Mouse (Mus musculus) small intestine, adult 2 months (tissue): ENCODE data around the gene Rbfox1. TPM values are rescaled to one million over a fixed set of nuclear protein-coding genes. Genes with fewer than 3 reads are reported as not detected.

ENCODE experiments used
- H3K27ac ChIP-seq: fragments of 200-500 bp; 2 replicates; pipeline ENCODE4 v1.5.1; 2012; ENCODE audit warnings: low read depth, low read length, control low read depth, inconsistent platforms; ENCODE audit not compliant: insufficient read depth
- H3K27me3 ChIP-seq: fragments of 200-500 bp; 2 replicates; pipeline ENCODE4 v1.6.1; 2012; ENCODE audit warnings: mild to moderate bottlenecking, moderate library complexity, low read length, inconsistent platforms; ENCODE audit not compliant: control insufficient read depth, insufficient read depth
- H3K36me3 ChIP-seq: fragments of 200-500 bp; 2 replicates; pipeline ENCODE4 v1.6.1; 2012; ENCODE audit warnings: mild to moderate bottlenecking, low read length, control low read depth, inconsistent platforms; ENCODE audit not compliant: control insufficient read depth, insufficient read depth
- H3K4me1 ChIP-seq: fragments of 200-500 bp; 2 replicates; pipeline ENCODE4 v1.6.1; 2012; ENCODE audit warnings: low read length, inconsistent platforms, mixed read lengths; ENCODE audit not compliant: control insufficient read depth, insufficient read depth, insufficient read length
- H3K4me3 ChIP-seq: fragments of 200-500 bp; 2 replicates; pipeline ENCODE4 v1.5.1; 2012; ENCODE audit warnings: low read depth, mild to moderate bottlenecking, control low read depth, inconsistent platforms, low read length, moderate library complexity
- CTCF ChIP-seq: fragments of 200-500 bp; IDR thresholded peaks from 2 replicates; pipeline ENCODE4 v1.5.1; 2012; ENCODE audit warnings: low read depth, mild to moderate bottlenecking, control low read depth, inconsistent platforms, low read length, moderate library complexity, mixed read lengths; ENCODE audit not compliant: insufficient replicate concordance, insufficient read length; ENCODE audit errors: extremely low read depth
- POLR2A ChIP-seq: fragments of 200-500 bp; IDR thresholded peaks from 2 replicates; pipeline ENCODE4 v1.6.1; 2012; ENCODE audit warnings: low read depth, mild to moderate bottlenecking, control low read depth, inconsistent platforms, low read length, moderate library complexity
- WGBS: fragments of 180-500 bp; shearing (Covaris S2); methylation state at CpG from one replicate; pipeline ENCODE4 v1.1.7; 2018; 5-methylcytosine and 5-hydroxymethylcytosine counted together
- polyA plus RNA-seq: library from polyadenylated mRNA; depleted of rRNA; stranded (reverse); fragments of >200 nt; gene quantifications from 2 replicates; pipeline ENCODE4 v1.2.3, GENCODE M21; 2012

Rbfox1 gene
- polyA plus RNA-seq, 1 experiment: 0.72 TPM

DNA sequence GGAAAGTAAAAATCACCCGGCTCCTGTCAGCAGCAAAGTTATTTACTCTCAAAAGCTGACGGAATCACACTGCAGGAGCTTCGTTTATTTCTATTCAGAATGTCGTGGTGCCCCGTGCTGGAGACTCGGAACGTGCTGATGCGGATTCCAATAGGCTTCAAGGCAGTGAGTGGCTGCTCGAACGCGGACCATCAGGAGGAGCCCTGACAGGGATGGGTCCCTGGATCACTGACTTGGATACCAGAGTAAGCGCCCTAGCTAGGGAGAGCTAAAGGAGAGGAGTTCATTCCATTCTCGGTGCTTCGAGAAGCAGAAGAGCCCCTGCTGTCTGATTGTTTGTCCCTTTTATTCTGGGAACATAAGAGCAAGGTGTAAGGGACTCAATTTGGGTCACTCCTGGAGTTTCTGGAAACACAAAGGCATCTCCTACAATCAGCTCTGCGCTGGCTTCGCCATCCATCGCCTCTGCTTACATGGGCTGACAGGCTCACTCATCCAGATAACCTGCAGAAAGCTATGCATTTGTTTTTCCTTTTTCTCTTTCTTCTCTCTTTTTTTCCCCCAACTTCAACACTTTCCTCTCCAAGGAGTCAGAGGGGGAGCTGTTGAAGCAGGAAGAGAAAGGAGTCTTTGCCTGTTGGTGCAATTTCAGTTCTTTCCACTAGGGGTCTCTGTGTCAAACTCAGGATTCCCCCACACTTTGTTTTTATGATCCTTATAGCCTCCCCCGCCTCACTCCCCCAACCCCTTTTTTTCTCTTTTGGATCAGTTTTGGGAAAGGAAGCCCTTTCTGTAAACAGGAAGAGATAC, 1164.2 kb downstream of the Rbfox1 start:
- H3K4me1 ChIP-seq: no peaks in the 10 kb centered on the region
- H3K4me3 ChIP-seq: no peak overlapping the region
- no peaks in the 10 kb centered on the region for H3K27me3 ChIP-seq
- no peak overlapping the region for H3K27ac ChIP-seq
- WGBS: 20% methylated on average over 18 of the region's 18 CpGs
- H3K36me3 ChIP-seq: no peaks in the 10 kb centered on the region
- no peak for TF ChIP-seq CTCF
- no peak for TF ChIP-seq POLR2A

GRCm38 (mm10) chr16:7050945-7051344, 1165.8 kb downstream of the Rbfox1 start:
- TF ChIP-seq CTCF (no peak), POLR2A (no peak)
- Histone ChIP-seq H3K27me3 (no peaks in the 10 kb centered on the region), H3K36me3 (no peaks in the 10 kb centered on the region), H3K4me3 (no peak overlapping the region), H3K4me1 (no peaks in the 10 kb centered on the region), H3K27ac (no peak overlapping the region)
- 74% methylated on average over 9 of the region's 9 CpGs for WGBS

GRCm38 (mm10) chr16:7051991-7052390, 1166.8 kb downstream of the Rbfox1 start:
- Histone ChIP-seq H3K4me3 (no peak overlapping the region), H3K36me3 (no peaks in the 10 kb centered on the region), H3K27me3 (no peaks in the 10 kb centered on the region), H3K27ac (no peak overlapping the region), H3K4me1 (no peaks in the 10 kb centered on the region)
- no peak for TF ChIP-seq POLR2A
- TF ChIP-seq CTCF: no peak
- WGBS: 65% methylated on average over 9 of the region's 9 CpGs

- WGBS: 30% methylated on average over 9 of the region's 9 CpGs
- no peaks in the 10 kb centered on the region for H3K36me3 ChIP-seq
Measured at GRCm38 (mm10) chr16:7052408-7052807, 1167.3 kb downstream of the Rbfox1 start.

DNA sequence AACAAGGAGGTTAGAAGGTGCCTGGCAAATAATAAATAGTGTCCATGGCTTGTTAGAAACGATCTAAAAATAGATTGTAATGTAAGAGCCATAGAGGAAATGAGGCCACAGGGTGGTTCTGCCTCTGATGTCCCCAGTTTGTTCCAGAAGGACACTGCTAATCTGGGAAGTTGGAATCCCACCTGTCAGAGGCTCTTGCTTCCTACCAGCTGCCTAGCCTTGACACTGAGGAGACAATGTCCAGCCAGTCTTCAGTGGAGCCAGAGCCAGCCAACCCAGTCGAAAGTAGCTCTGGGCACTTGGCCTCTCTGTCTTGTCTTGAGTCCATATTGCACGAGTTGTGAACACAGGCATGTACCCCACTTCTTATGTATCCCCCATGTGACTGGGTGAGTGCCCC, 1172.6 kb downstream of the Rbfox1 start:
- Histone ChIP-seq H3K4me1 (no peaks in the 10 kb centered on the region), H3K36me3 (no peaks in the 10 kb centered on the region), H3K27me3 (no peaks in the 10 kb centered on the region), H3K4me3 (no peak overlapping the region), H3K27ac (no peak overlapping the region)
- no peak for TF ChIP-seq POLR2A
- TF ChIP-seq CTCF: no peak
- 69% methylated on average over 3 of the region's 3 CpGs for WGBS

More at GRCm38 (mm10) chr16:7052408-7052807, 1167.3 kb downstream of the Rbfox1 start:
- H3K27ac ChIP-seq: no peak overlapping the region
- no peaks in the 10 kb centered on the region for H3K4me1 ChIP-seq
- H3K4me3 ChIP-seq: no peak overlapping the region
- no peaks in the 10 kb centered on the region for H3K27me3 ChIP-seq
- TF ChIP-seq CTCF: no peak
- TF ChIP-seq POLR2A: no peak

GRCm38 (mm10) chr16:7058556-7058955, 1173.4 kb downstream of the Rbfox1 start:
- H3K27ac ChIP-seq: no peak overlapping the region
- no peaks in the 10 kb centered on the region for H3K4me1 ChIP-seq
- no peak for TF ChIP-seq POLR2A
- TF ChIP-seq CTCF: no peak
- no peaks in the 10 kb centered on the region for H3K27me3 ChIP-seq
- no peaks in the 10 kb centered on the region for H3K36me3 ChIP-seq
- 69% methylated on average over 1 of the region's 1 CpGs for WGBS
- H3K4me3 ChIP-seq: no peak overlapping the region

- H3K36me3 ChIP-seq: no peaks in the 10 kb centered on the region
- no peak overlapping the region for H3K27ac ChIP-seq
- 77% methylated on average over 4 of the region's 4 CpGs for WGBS
- no peaks in the 10 kb centered on the region for H3K27me3 ChIP-seq
- H3K4me3 ChIP-seq: no peak overlapping the region
- H3K4me1 ChIP-seq: no peaks in the 10 kb centered on the region
- TF ChIP-seq CTCF: no peak
- no peak for TF ChIP-seq POLR2A
Measured at GRCm38 (mm10) chr16:7059596-7059995, 1174.4 kb downstream of the Rbfox1 start.

DNA sequence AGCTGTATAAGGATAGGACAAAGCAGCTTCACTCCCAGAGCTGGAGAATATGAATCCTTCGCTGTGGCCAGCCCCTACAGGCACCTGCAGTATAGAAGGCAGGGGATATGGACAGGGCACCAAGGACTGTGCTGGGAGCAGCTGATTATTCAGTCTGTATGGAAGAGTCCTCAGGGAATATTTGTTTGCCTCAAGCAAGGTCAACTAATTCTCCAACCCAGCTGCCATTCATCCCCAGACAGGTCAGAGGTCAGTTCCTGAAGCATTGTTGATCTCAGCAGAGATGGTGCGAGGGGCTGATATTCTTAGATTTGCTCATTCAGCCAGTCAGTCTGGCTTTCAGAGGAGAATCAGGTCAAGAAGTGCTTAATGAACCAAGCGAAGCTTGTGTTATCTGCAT, 1175.7 kb downstream of the Rbfox1 start:
- H3K4me1 ChIP-seq: no peaks in the 10 kb centered on the region
- H3K27ac ChIP-seq: no peak overlapping the region
- WGBS: 80% methylated on average over 3 of the region's 3 CpGs
- TF ChIP-seq POLR2A (no peak), CTCF (no peak)
- H3K4me3 ChIP-seq: no peak overlapping the region
- H3K27me3 ChIP-seq: no peaks in the 10 kb centered on the region
- H3K36me3 ChIP-seq: no peaks in the 10 kb centered on the region
